Mouse (Mus musculus) olfactory bulb, adult 2 months (tissue): ENCODE measurements around the gene Ccdc142. TPM values are rescaled to one million over a fixed set of nuclear protein-coding genes. Genes with fewer than 3 reads are reported as not detected.

Source experiments
- H3K27ac ChIP-seq: fragments of 200-500 bp; 2 replicates; pipeline ENCODE4 v1.5.1; 2012; ENCODE audit warnings: low read depth, low read length; ENCODE audit not compliant: insufficient read depth
- H3K4me1 ChIP-seq: fragments of 200-500 bp; 2 replicates; pipeline ENCODE4 v1.6.1; 2012; ENCODE audit warnings: low read length; ENCODE audit not compliant: control insufficient read depth, insufficient read depth
- H3K4me3 ChIP-seq: fragments of 200-500 bp; 2 replicates; pipeline ENCODE4 v1.5.1; 2012; ENCODE audit warnings: mild to moderate bottlenecking, low read depth, low read length, moderate library complexity; ENCODE audit not compliant: insufficient read depth
- CTCF ChIP-seq: fragments of 200-500 bp; IDR thresholded peaks from 2 replicates; pipeline ENCODE4 v1.5.1; 2012; ENCODE audit warnings: low read depth, mild to moderate bottlenecking, low read length, moderate library complexity; ENCODE audit not compliant: insufficient read depth
- POLR2A ChIP-seq: fragments of 200-500 bp; IDR thresholded peaks from 2 replicates; pipeline ENCODE4 v1.6.1; 2012; ENCODE audit warnings: mild to moderate bottlenecking, low read depth, low read length, moderate library complexity; ENCODE audit not compliant: insufficient read depth
- WGBS: fragments of 180-500 bp; shearing (Covaris S2); methylation state at CpG from one replicate; pipeline ENCODE4 v1.1.7; 2018; 5-methylcytosine and 5-hydroxymethylcytosine counted together
- polyA plus RNA-seq: library from polyadenylated mRNA; stranded (reverse); fragments of >200 nt; gene quantifications from 2 replicates; pipeline ENCODE4 v1.2.4, GENCODE M21; 2012; ENCODE audit warnings: low replicate concordance; ENCODE audit not compliant: missing spikeins, insufficient read depth, insufficient read length

Ccdc142 gene
- polyA plus RNA-seq, 1 experiment = not detected

GRCm38 (mm10) chr6:83095968-83096367 lies 5.4 kb upstream of the Ccdc142 start:
- no peak for TF ChIP-seq CTCF
- TF ChIP-seq POLR2A = no peak
- H3K4me3 ChIP-seq = no peak overlapping the region
- H3K27ac ChIP-seq = no peak overlapping the region
- WGBS = 49% methylated on average over 6 of the region's 6 CpGs
- H3K4me1 ChIP-seq = no peaks in the 10 kb centered on the region

GRCm38 (mm10) chr6:83098411-83098810 lies 3.0 kb upstream of the Ccdc142 start:
- WGBS = 56% methylated on average over 2 of the region's 2 CpGs

GRCm38 (mm10) chr6:83101688-83102556 lies 521 bp downstream of the Ccdc142 start:
- H3K4me3 ChIP-seq = peak overlapping the region; percentile 70
- TF ChIP-seq POLR2A (0 out of 2 replicates have a peak, but pooled peaks have one; percentile 12), CTCF (peak; percentile 20; the same call in 1 of the 2 replicates)
- peaks cover 18% of the 10 kb centered on the region for H3K4me1 ChIP-seq
- 0 out of 2 replicates have a peak overlapping the region, but pooled peaks have one; percentile 10 for H3K27ac ChIP-seq
- under 1% methylated on average over 74 of the region's 74 CpGs for WGBS

More at GRCm38 (mm10) chr6:83098411-83098810, 3.0 kb upstream of the Ccdc142 start:
- TF ChIP-seq POLR2A = no peak
- no peak for TF ChIP-seq CTCF
- Histone ChIP-seq H3K4me3 (no peak overlapping the region), H3K27ac (no peak overlapping the region), H3K4me1 (peaks cover 16% of the 10 kb centered on the region)

GRCm38 (mm10) chr6:83103130-83103650 lies 1.8 kb downstream of the Ccdc142 start:
- no peak for TF ChIP-seq CTCF
- no peak for TF ChIP-seq POLR2A
- Histone ChIP-seq H3K4me3 (peak overlapping the region; percentile 70; the same call in 1 of the 2 replicates), H3K27ac (no peak overlapping the region), H3K4me1 (peaks cover 27% of the 10 kb centered on the region)
- 61% methylated on average over 11 of the region's 11 CpGs for WGBS

GRCm38 (mm10) chr6:83104158-83104557 lies 2.8 kb downstream of the Ccdc142 start:
- Histone ChIP-seq H3K4me1 (peaks cover 27% of the 10 kb centered on the region), H3K4me3 (no peak overlapping the region), H3K27ac (no peak overlapping the region)
- TF ChIP-seq POLR2A (no peak), CTCF (no peak)
- 52% methylated on average over 4 of the region's 4 CpGs for WGBS

- H3K4me3 ChIP-seq = no peak overlapping the region
- no peak overlapping the region for H3K27ac ChIP-seq
- 35% methylated on average over 13 of the region's 13 CpGs for WGBS
- TF ChIP-seq CTCF (no peak), POLR2A (no peak)
- H3K4me1 ChIP-seq = peaks cover 18% of the 10 kb centered on the region
Measured at GRCm38 (mm10) chr6:83107566-83108400, 6.4 kb downstream of the Ccdc142 start.

GRCm38 (mm10) chr6:83108762-83109668 lies 7.6 kb downstream of the Ccdc142 start, which contains the start of gene Mrpl53:
Mrpl53 (plus strand) TSS chr6:83109040.
- Histone ChIP-seq H3K4me3 (peak within 1 kb of the TSS; percentile 65), H3K4me1 (peaks cover 9% of the 10 kb centered on the region), H3K27ac (peak within 1 kb of the TSS; percentile 88)
- under 1% methylated on average over 76 of the region's 76 CpGs for WGBS
- TF ChIP-seq POLR2A (peak; percentile 80; the same call in 1 of the 2 replicates), CTCF (no peak)

GRCm38 (mm10) chr6:83111510-83112136 lies 10.2 kb downstream of the Ccdc142 start:
- no peak overlapping the region for H3K4me3 ChIP-seq
- TF ChIP-seq POLR2A = no peak
- TF ChIP-seq CTCF = no peak
- H3K27ac ChIP-seq = no peak overlapping the region
- H3K4me1 ChIP-seq = peaks cover 15% of the 10 kb centered on the region
- 83% methylated on average over 4 of the region's 4 CpGs for WGBS
